Mouse (Mus musculus): ENCODE measurements around the gene Mdk.

The Mdk gene

DNA sequence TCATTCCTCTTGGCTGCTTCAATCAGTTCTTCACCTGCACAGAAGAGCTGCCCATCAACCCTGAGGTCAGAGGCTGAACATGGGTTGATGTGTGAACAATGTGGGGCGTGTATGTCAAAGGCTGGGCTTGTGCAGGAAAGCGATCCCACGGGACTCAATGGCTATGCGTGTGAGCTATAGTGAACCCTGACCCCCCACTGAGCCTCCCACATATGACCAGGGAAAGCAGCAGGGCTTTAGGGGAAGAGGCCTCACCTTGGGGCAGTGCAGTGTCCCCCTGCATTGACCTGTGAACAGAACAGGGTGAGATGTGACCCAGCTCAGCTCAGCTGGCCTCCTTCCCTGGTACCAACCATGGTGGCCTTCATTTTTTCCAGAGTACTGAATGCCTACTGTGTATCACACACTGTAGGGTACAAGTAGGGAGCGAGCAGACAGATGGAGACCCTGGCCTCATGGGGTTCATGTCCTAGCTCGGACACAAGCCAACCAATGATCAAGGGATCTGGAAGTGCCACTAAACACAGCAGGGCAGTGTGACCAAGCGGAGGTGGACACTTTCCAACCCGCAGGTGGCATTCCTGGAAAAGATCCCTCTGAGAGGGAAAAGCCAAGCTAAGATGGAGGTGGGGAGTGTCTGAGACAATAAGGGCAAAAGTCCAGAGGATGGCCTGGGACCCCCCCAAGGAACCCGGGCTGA, 2.9 kb upstream of the Mdk start:
- in situ Hi-C loops (cut with MboI, MseI) = no loop called here

- in situ Hi-C loops (cut with MboI, MseI) = no loop called here
These were observed 1.9 kb upstream of the Mdk start for GRCm38 (mm10) chr2:91934016-91934415.

- in situ Hi-C loops (cut with MboI, MseI) = no loop called here
These were observed 1.4 kb upstream of the Mdk start for GRCm38 (mm10) chr2:91933471-91933870.

GRCm38 (mm10) chr2:91932737-91933350, 747 bp upstream of the Mdk start:
- in situ Hi-C loops (cut with MboI, MseI) = no loop called here

GRCm38 (mm10) chr2:91931328-91932159, 553 bp downstream of the Mdk start:
- in situ Hi-C loops (cut with MboI, MseI) = no loop called here

GRCm38 (mm10) chr2:91930761-91931291, 1.3 kb downstream of the Mdk start:
- in situ Hi-C loops (cut with MboI, MseI) = no loop called here

GRCm38 (mm10) chr2:91929936-91930335, 2.2 kb downstream of the Mdk start:
- in situ Hi-C loops (cut with MboI, MseI) = no loop called here

- in situ Hi-C loops (cut with MboI, MseI) = no loop called here
These were observed 2.6 kb downstream of the Mdk start for GRCm38 (mm10) chr2:91929455-91929854.

- in situ Hi-C loops (cut with MboI, MseI) = no loop called here
These were observed 3.4 kb downstream of the Mdk start for GRCm38 (mm10) chr2:91928534-91929350.

DNA sequence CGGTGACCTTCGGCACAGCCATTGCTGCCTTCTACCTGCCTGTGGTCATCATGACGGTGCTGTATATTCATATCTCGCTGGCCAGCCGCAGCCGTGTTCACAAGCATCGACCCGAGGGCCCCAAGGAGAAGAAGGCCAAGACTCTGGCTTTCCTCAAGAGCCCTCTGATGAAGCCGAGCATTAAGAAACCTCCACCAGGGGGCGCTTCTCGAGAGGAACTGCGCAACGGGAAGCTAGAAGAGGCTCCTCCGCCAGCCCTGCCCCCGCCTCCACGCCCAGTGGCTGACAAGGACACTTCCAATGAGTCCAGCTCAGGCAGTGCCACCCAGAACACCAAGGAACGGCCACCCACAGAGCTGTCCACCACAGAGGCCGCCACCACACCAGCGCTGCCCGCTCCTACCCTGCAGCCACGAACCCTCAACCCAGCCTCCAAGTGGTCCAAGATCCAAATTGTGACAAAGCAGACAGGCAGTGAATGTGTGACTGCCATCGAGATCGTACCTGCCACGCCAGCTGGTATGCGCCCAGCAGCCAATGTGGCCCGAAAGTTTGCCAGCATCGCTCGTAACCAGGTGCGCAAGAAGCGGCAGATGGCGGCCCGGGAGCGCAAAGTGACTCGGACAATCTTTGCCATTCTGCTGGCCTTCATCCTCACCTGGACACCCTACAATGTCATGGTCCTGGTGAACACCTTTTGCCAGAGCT, 4.1 kb downstream of the Mdk start:
- in situ Hi-C loops (cut with MboI, MseI) = no loop called here

DNA sequence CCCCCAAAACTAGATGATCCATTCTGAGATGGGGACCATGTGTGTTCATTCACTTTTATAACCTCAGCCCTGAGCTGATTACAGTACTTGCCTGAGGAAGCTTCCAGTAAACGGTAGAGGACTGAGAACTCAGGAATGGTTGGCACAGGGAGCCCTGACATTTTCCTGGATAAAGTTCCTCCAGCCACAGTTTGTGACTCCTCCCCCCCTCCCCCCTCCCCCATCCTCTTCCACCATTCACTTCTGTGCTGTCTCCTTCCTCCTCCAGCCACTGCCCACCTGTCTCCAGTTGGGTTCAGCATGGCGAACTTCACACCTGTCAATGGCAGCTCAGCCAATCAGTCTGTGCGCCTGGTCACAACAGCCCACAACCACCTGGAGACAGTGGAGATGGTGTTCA, 5.1 kb downstream of the Mdk start, which contains the start of gene Chrm4:
TSS of gene Chrm4 (plus strand) at position 301 of the 400 bp plus-strand sequence.
- in situ Hi-C loops (cut with MboI, MseI) = no loop called here

DNA sequence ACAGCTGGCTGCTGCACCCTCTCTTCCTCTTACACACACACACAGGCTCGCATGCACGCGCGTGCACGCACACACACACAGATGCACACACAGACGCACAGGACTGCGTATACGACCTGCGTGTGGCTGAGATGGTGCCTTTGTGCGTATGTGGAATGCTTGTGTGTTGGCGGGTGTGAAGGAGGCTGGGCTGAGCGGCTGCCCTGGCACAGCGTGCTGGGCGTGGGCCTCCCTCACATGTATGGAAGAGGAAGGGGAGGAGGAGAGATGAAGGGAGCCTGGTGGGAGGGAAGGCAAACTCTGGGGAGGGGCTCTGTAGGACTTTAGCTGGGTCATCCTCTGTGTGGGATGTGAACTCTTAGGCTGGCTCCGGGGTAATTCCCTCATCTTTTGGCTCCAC, 6.7 kb downstream of the Mdk start:
- in situ Hi-C loops (cut with MboI, MseI) = no loop called here

GRCm38 (mm10) chr2:91924726-91925125, 7.4 kb downstream of the Mdk start:
- in situ Hi-C loops (cut with MboI, MseI) = no loop called here

GRCm38 (mm10) chr2:91923415-91924337, 8.4 kb downstream of the Mdk start:
- in situ Hi-C loops (cut with MboI, MseI) = no loop called here

- in situ Hi-C loops (cut with MboI, MseI) = no loop called here
These were observed 9.3 kb downstream of the Mdk start for GRCm38 (mm10) chr2:91922586-91923414.

- in situ Hi-C loops (cut with MboI, MseI) = no loop called here
These were observed 10.1 kb downstream of the Mdk start for GRCm38 (mm10) chr2:91921790-91922570.

DNA sequence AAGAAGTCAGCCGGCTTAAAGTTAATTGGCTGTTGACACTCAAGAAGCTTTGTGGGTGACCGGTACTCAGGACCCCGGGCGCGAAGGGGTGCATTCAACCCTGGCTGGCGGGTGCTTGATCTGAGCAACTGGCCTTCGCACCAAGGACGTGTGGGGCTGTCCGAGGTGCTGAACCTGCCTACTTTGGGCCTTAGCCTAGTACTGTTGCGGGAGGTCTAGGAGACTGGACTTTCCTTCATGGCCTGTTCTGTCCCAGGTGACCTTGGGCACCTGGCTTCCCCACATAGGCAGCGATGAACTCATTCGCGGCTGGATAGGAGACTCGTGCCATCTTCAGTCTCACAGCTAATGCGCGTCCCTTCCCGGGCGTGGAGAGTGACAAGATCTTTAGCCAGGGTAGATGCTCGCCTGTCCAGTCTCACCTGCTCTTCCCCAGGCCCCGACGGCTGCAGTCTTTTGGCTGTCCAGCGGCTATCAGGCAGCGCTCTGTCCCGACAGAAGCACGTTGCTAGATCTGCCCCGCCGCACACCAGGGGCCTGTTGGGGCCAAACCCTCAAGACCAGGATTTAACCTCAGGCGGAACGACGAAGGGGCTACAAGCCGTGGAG, 10.8 kb downstream of the Mdk start:
- in situ Hi-C loops (cut with MboI, MseI) = no loop called here

DNA sequence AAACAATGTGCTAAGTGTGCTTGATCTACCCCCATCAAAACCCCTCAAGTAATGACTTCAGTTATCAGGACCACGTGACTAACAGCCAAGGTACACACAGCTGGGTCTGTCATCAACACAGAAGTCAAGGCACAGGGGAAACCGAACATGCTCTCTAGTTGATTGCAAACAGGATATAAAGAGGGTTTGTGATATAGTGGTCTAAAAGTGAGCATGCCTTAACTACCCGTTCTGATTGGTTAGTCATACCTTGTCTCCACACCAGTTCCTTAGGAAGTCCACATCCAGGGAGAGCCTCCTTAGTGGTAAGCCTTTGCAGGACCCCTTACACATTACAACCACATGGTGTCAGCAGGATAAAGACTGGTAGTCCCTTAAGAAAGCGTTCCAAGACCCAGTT, 12.0 kb downstream of the Mdk start:
- in situ Hi-C loops (cut with MboI, MseI) = no loop called here

All from T-helper 1 cell (primary cell).